Mouse (Mus musculus) midbrain, embryonic 10.5 days (tissue): ENCODE measurements at regions not wholly inside any gene's neighbourhood (a gene's known extent, or its start where the extent isn't known, plus 50 kb on each side); places are given as distances from the start of the nearest gene placed in this dataset.

Source experiments
- DNase-seq: peaks from one replicate; pipeline ENCODE4 v3.0.0-alpha.2; 2017; ENCODE audit warnings: low spot score
- H3K27ac ChIP-seq: fragments of 300-500 bp; sonication (generic); replicated peaks from 2 replicates; pipeline ENCODE4 v1.5.1; 2016; ENCODE audit warnings: mild to moderate bottlenecking
- H3K27me3 ChIP-seq: fragments of 300-500 bp; sonication (generic); 2 replicates; pipeline ENCODE4 v1.6.1; 2016; ENCODE audit warnings: low read depth, mild to moderate bottlenecking; ENCODE audit not compliant: poor library complexity, severe bottlenecking
- H3K36me3 ChIP-seq: fragments of 300-500 bp; sonication (generic); 2 replicates; pipeline ENCODE4 v1.6.1; 2016; ENCODE audit warnings: mild to moderate bottlenecking, moderate library complexity
- H3K4me1 ChIP-seq: fragments of 300-500 bp; sonication (generic); 2 replicates; pipeline ENCODE4 v1.6.1; 2016
- H3K4me3 ChIP-seq: fragments of 300-500 bp; sonication (generic); 2 replicates; pipeline ENCODE4 v1.5.1; 2016; ENCODE audit warnings: mild to moderate bottlenecking, moderate library complexity
- H3K9me3 ChIP-seq: fragments of 300-500 bp; sonication (generic); replicated peaks from 2 replicates; pipeline ENCODE4 v1.6.1; 2016; ENCODE audit warnings: mild to moderate bottlenecking
- WGBS: fragments of 180-500 bp; shearing (Covaris S2); methylation state at CpG from one replicate; pipeline ENCODE4 v1.1.7; 2016; 5-methylcytosine and 5-hydroxymethylcytosine counted together

DNA sequence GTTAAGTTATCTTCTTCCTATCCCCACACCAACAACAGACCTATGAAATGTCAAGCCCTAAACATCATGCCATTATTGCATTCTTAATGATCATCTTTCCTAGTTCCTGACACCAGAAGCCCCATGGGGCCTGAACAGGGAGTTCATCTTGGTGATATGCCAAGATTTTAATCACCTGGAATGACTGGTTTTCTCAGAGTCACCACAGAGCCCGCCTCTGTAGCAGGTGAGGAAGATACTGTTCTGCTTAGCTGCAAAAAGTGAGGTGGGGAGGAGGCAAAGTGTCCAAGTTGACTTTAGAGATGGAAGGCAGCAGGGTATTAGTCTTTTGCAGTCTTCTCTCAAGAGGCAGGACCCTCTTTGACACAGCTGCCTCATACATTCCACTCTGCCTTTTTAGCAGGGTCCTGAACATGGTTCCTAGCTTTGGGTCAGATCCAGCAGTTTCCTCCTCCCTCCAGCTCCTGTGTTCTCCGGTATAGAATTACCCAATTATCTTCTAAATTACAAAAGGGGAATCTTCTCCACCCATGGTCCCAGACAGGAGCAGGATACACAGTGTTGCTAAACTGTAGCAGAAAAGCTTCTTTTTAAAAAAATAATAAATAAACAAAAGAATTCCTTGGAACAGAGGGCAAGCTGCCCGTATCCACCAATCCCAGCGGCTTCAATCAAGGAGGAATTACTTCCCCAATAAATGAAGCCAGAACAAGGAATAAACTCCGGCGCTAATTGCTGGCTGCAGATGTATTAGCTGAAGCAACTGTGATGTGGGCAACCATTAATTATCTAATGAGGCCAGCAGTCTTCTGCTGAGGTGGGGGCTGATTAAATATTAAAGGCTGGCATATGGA lies 896.8 kb downstream of the Tmem114 start:
- H3K27me3 ChIP-seq: no peaks in the 10 kb centered on the region
- no peak overlapping the region for H3K27ac ChIP-seq
- WGBS: 79% methylated on average over 6 of the region's 6 CpGs
- H3K36me3 ChIP-seq: no peaks in the 10 kb centered on the region
- no peak overlapping the region for H3K4me3 ChIP-seq
- no peak for DNase-seq
- no peaks in the 10 kb centered on the region for H3K9me3 ChIP-seq
- H3K4me1 ChIP-seq: peaks cover 6% of the 10 kb centered on the region

DNA sequence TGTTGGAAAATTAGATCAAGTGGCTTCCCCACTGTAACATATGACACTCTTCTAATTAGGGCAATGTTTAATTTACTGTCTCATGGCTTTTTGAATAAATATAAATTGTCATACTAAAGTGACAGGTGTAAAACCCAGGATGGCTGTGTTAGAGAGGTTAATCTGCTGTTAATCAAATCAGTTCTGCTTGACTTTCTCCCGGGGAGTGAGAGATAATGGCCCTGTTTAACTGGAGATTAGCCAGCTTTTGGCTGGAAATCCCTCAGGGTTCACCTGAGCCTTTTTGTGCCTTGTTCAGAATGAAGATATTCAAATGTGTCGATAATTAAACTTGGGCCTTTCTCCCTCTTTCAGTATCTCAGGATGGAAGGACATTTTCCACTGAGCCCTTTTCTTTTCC lies 906.2 kb downstream of the Tmem114 start:
- Histone ChIP-seq H3K4me3 (no peak overlapping the region), H3K4me1 (no peaks in the 10 kb centered on the region), H3K9me3 (peaks cover 32% of the 10 kb centered on the region), H3K27me3 (no peaks in the 10 kb centered on the region), H3K36me3 (no peaks in the 10 kb centered on the region), H3K27ac (no peak overlapping the region)
- no peak for DNase-seq
- WGBS: 68% methylated on average over 2 of the region's 2 CpGs
